Mouse (Mus musculus) heart, postnatal 0 days (tissue): ENCODE data around the gene Cbr4.

Experiments
- CTCF ChIP-seq: IDR thresholded peaks from 2 replicates; pipeline ENCODE4 v1.5.1; 2016; ENCODE audit warnings: antibody characterized with exemption, control low read depth, low read depth
- EP300 ChIP-seq: IDR thresholded peaks from 2 replicates; pipeline ENCODE4 v1.6.1; 2016; ENCODE audit warnings: antibody characterized with exemption, low read depth

GRCm38 (mm10) chr8:61528642-61529041, 41.1 kb downstream of the Cbr4 start:
- TF ChIP-seq CTCF = no peak
- TF ChIP-seq EP300 = no peak
